ENCODE assay signal across 10 mouse cellular contexts in genomic region chr3:116384319-116384718, GRCm38 (mm10). TPM values are rescaled to one million over a fixed set of nuclear protein-coding genes. Genes with fewer than 3 reads are reported as not detected.
DNase-seq lines count a peak whose midpoint lies in the region; TF ChIP-seq lines count a peak whose summit lies in the region.
"Had no signal": no experiment of that assay in that cellular context is flagged by ENCODE, and none has a peak within 500 bp of the region (broad histone marks: within the 10 kb centered on the region; RNA-seq: fewer than 3 reads in every experiment).

No protein-coding gene starts in this region.

- intact Hi-C loops in left cerebral cortex, postnatal 4 days (cut with DNase I) = no loop called here

- H3K4me1 ChIP-seq in kidney, adult 2 months (ENCODE audit: control insufficient read depth, insufficient read depth, low read length) = peaks cover 8% of the 10 kb centered on the region; the same call in 1 of the 2 replicates
- H3K4me1 ChIP-seq: embryonic facial prominence, embryonic 15.5 days; hindbrain, embryonic 10.5 days had no signal

- no peaks in the 10 kb centered on the region for H3K27me3 ChIP-seq in kidney, adult 2 months (replicated peaks; ENCODE audit: control insufficient read depth, insufficient read depth, low read length)
- H3K27me3 ChIP-seq: embryonic facial prominence, embryonic 15.5 days had no signal

- TF ChIP-seq CTCF in layer of hippocampus, adult 2 months (conservative IDR thresholded peaks at IDR 0.05) = no peak
- no peak for TF ChIP-seq CTCF in kidney, adult 2 months (conservative IDR thresholded peaks at IDR 0.05; ENCODE audit: insufficient read depth, insufficient read length, low read depth, low read length)

- no peak for DNase-seq in layer of hippocampus, adult 2 months (ENCODE audit: low spot score in 2 of 2)
- no peak for DNase-seq in layer of hippocampus, adult 8-10 months (ENCODE audit: low spot score in 2 of 2)
- peak; percentile 51 to 77 for DNase-seq in heart, adult 18-20 months
- peak; percentile 84 for DNase-seq in kidney, adult 2 months
- peak; percentile 72 for DNase-seq in lung, postnatal 36 days
- DNase-seq in cerebellum, adult 11-12 months = no peak
- no peak for DNase-seq in urinary bladder, postnatal 10 days (ENCODE audit: low spot score)
- no peak for DNase-seq in left cerebral cortex, postnatal 4 days

- WGBS in kidney, adult 2 months = 58% methylated on average over 7 of the region's 7 CpGs

- no peak overlapping the region for H3K4me3 ChIP-seq in layer of hippocampus, adult 2 months
- no peak overlapping the region for H3K4me3 ChIP-seq in kidney, adult 2 months (ENCODE audit: insufficient read depth, low read depth, low read length)
- H3K4me3 ChIP-seq: embryonic facial prominence, embryonic 15.5 days; hindbrain, embryonic 10.5 days had no signal

- H3K36me3 ChIP-seq in kidney, adult 2 months (ENCODE audit: control insufficient read depth, insufficient read depth, low read length) = no peaks in the 10 kb centered on the region
- H3K36me3 ChIP-seq: embryonic facial prominence, embryonic 15.5 days had no signal

- no peak for TF ChIP-seq POLR2A in kidney, adult 2 months (IDR thresholded peaks at IDR 0.05; ENCODE audit: low read depth, low read length)

- H3K27ac ChIP-seq in layer of hippocampus, adult 2 months = 0 out of 2 replicates have a peak overlapping the region, but pooled peaks have one; percentile 23
- peak overlapping the region; percentile 90 for H3K27ac ChIP-seq in kidney, adult 2 months (ENCODE audit: insufficient read depth, low read depth, low read length)
- H3K27ac ChIP-seq: embryonic facial prominence, embryonic 15.5 days; hindbrain, embryonic 10.5 days had no signal

RNA-seq across cellular contexts. Expression of gene Cdc14a, which starts 39.5 kb away (rescaled TPM):
- total RNA-seq in layer of hippocampus, adult 2 months (2021) = 1 to 10 TPM; 4.9 to 6.2 TPM
- total RNA-seq in layer of hippocampus, adult 8-10 months (2022) = 10 to 100 TPM in 1 of 4 experiments, 1 to 10 TPM in 3; 6.2 to 10.8 (median 7.4) TPM
- 1 to 10 TPM; 2.6 to 3.9 TPM for total RNA-seq in heart, adult 18-20 months (2021)
- polyA plus RNA-seq in kidney, adult 2 months (2012; rRNA removed) = 5.3 and 5.5 TPM in 2 replicates
- total RNA-seq in left cerebral cortex, postnatal 4 days (2021) = 1 to 10 TPM; 3.6 to 4.9 TPM

Comparison
In these comparisons a context has a peak if more than half of its experiments do, and no peak if none do; other contexts are left out.
1. DNase-seq: peak in heart, adult 18-20 months (2 of 2), kidney, adult 2 months (single experiment) and lung, postnatal 36 days (single experiment); none in layer of hippocampus, adult 2 months (0 of 2), layer of hippocampus, adult 8-10 months (0 of 2), cerebellum, adult 11-12 months (single experiment), urinary bladder, postnatal 10 days (single experiment) and left cerebral cortex, postnatal 4 days (single experiment).